ENCODE assay signal across 8 mouse cellular contexts in genomic region chr13:23369421-23369765, GRCm38 (mm10). TPM values are rescaled to one million over a fixed set of nuclear protein-coding genes. Genes with fewer than 3 reads are reported as not detected.
A peak's percentile ranks its signal among the peaks of the same experiment; 100 is the strongest.
DNase-seq lines count a peak whose midpoint lies in the region; ATAC-seq and TF ChIP-seq lines count a peak whose summit lies in the region.

No protein-coding gene starts in this region.

- H3K4me3 ChIP-seq in liver, adult 2 months (ENCODE audit: insufficient read depth, low read depth, low read length) = peak overlapping the region; percentile 84
- H3K4me3 ChIP-seq in embryonic facial prominence, embryonic 14.5 days (ENCODE audit: low read depth, low read length) = peak overlapping the region; percentile 86
- H3K4me3 ChIP-seq in intestine, embryonic 16.5 days (ENCODE audit: low read length) = peak overlapping the region; percentile 81
- H3K4me3 ChIP-seq in neural tube, embryonic 12.5 days = peak overlapping the region; percentile 58

- no peaks in the 10 kb centered on the region for H3K27me3 ChIP-seq in liver, adult 2 months (ENCODE audit: control insufficient read depth, insufficient read depth, low read length)
- no peaks in the 10 kb centered on the region for H3K27me3 ChIP-seq in embryonic facial prominence, embryonic 14.5 days (replicated peaks; ENCODE audit: control insufficient read depth, insufficient read depth, low read length)
- H3K27me3 ChIP-seq in intestine, embryonic 16.5 days (replicated peaks; ENCODE audit: control insufficient read depth, insufficient read depth, low read length) = no peaks in the 10 kb centered on the region
- no peaks in the 10 kb centered on the region for H3K27me3 ChIP-seq in neural tube, embryonic 12.5 days (replicated peaks)

- H3K9ac ChIP-seq in liver, adult 2 months (ENCODE audit: low read depth, low read length) = peak overlapping the region; percentile 55
- peak overlapping the region; percentile 87 for H3K9ac ChIP-seq in embryonic facial prominence, embryonic 14.5 days (ENCODE audit: low read depth, low read length)
- peak overlapping the region; percentile 92 for H3K9ac ChIP-seq in intestine, embryonic 16.5 days (ENCODE audit: low read depth, low read length)
- peak overlapping the region; percentile 60 for H3K9ac ChIP-seq in neural tube, embryonic 12.5 days

- TF ChIP-seq POLR2A in liver, adult 2 months (IDR thresholded peaks at IDR 0.05; ENCODE audit: extremely low read depth, insufficient read depth, low read length) = no peak

- no peaks in the 10 kb centered on the region; the same call in 1 of the 2 replicates for H3K79me2 ChIP-seq in liver, adult 2 months (ENCODE audit: control insufficient read depth, insufficient read depth, low read length)

- no peaks in the 10 kb centered on the region for H3K9me3 ChIP-seq in embryonic facial prominence, embryonic 14.5 days (ENCODE audit: control insufficient read depth, low read length)
- no peaks in the 10 kb centered on the region for H3K9me3 ChIP-seq in intestine, embryonic 16.5 days (ENCODE audit: control insufficient read depth, low read length)
- H3K9me3 ChIP-seq in neural tube, embryonic 12.5 days = no peaks in the 10 kb centered on the region

- peaks cover 8% of the 10 kb centered on the region for H3K36me3 ChIP-seq in liver, adult 2 months (ENCODE audit: control insufficient read depth, insufficient read depth, low read length)
- H3K36me3 ChIP-seq in embryonic facial prominence, embryonic 14.5 days (ENCODE audit: control insufficient read depth, insufficient read depth, low read length) = peaks cover 10% of the 10 kb centered on the region
- H3K36me3 ChIP-seq in intestine, embryonic 16.5 days (ENCODE audit: control insufficient read depth, insufficient read depth, low read length) = 0 out of 2 replicates have a peak, but pooled peaks cover 4% of the 10 kb centered on the region
- H3K36me3 ChIP-seq in neural tube, embryonic 12.5 days = no peaks in the 10 kb centered on the region; the same call in 1 of the 2 replicates

- TF ChIP-seq CTCF in liver, adult 2 months (IDR thresholded peaks at IDR 0.05; ENCODE audit: low read depth, low read length) = no peak

- ATAC-seq in embryonic facial prominence, embryonic 14.5 days (ENCODE audit: low read depth) = peak; percentile 5
- peak; percentile 43 for ATAC-seq in intestine, embryonic 16.5 days
- ATAC-seq in neural tube, embryonic 12.5 days (ENCODE audit: low FRiP score, low read depth) = no peak; the same call in 1 of the 2 replicates

- peak overlapping the region; percentile 36; the same call in 1 of the 2 replicates for H3K27ac ChIP-seq in liver, adult 2 months (replicated peaks; ENCODE audit: insufficient read depth, low read depth, low read length)
- H3K27ac ChIP-seq in embryonic facial prominence, embryonic 14.5 days (replicated peaks; ENCODE audit: low read depth, low read length) = peak overlapping the region; percentile 96
- H3K27ac ChIP-seq in intestine, embryonic 16.5 days (ENCODE audit: low read length) = peak overlapping the region; percentile 97
- no peak overlapping the region for H3K27ac ChIP-seq in neural tube, embryonic 12.5 days

- H3K4me1 ChIP-seq in liver, adult 2 months (ENCODE audit: control insufficient read depth, insufficient read depth, low read length) = no peaks in the 10 kb centered on the region
- H3K4me1 ChIP-seq in embryonic facial prominence, embryonic 14.5 days (ENCODE audit: control insufficient read depth, insufficient read depth, low read length) = peaks cover 18% of the 10 kb centered on the region
- H3K4me1 ChIP-seq in intestine, embryonic 16.5 days (ENCODE audit: control insufficient read depth, insufficient read depth, low read length) = peaks cover 9% of the 10 kb centered on the region; the same call in 1 of the 2 replicates
- peaks cover 18% of the 10 kb centered on the region for H3K4me1 ChIP-seq in neural tube, embryonic 12.5 days

- under 1% methylated on average over 10 of the region's 10 CpGs for WGBS in liver, adult 2 months
- WGBS in embryonic facial prominence, embryonic 14.5 days = under 1% methylated on average over 10 of the region's 10 CpGs
- WGBS in intestine, embryonic 16.5 days = 0% methylated on average over 10 of the region's 10 CpGs
- under 1% methylated on average over 10 of the region's 10 CpGs for WGBS in neural tube, embryonic 12.5 days

- no peak for DNase-seq in liver, adult 2 months (ENCODE audit: extremely low read depth, low read depth, low spot score)
- DNase-seq in liver = no peak
- DNase-seq in embryonic facial prominence, embryonic 14.5 days (ENCODE audit: low spot score) = no peak
- DNase-seq in thymus, postnatal 10 days (ENCODE audit: low spot score in 2 of 2) = no peak
- DNase-seq in thymus, postnatal 25 days = no peak
- no peak for DNase-seq in adrenal gland, postnatal 4 days (ENCODE audit: low spot score in 2 of 2)

- peak overlapping the region; percentile 68 for H3K4me2 ChIP-seq in embryonic facial prominence, embryonic 14.5 days (ENCODE audit: low read depth, low read length)
- peak overlapping the region; percentile 56 for H3K4me2 ChIP-seq in intestine, embryonic 16.5 days (ENCODE audit: low read depth, low read length)
- peak overlapping the region; percentile 75 for H3K4me2 ChIP-seq in neural tube, embryonic 12.5 days (replicated peaks)

RNA-seq across cellular contexts. Expression of gene Zfp322a, which starts 0.4 kb away (rescaled TPM):
- 8.1 and 9.7 TPM in 2 replicates for total RNA-seq in liver, adult 2 months (2014; rRNA removed)
- 0.60 and 1.3 TPM in 2 replicates for polyA plus RNA-seq in liver, adult 2 months (2012; rRNA removed)
- 40.2 and 44.9 TPM in 2 replicates for polyA plus RNA-seq in embryonic facial prominence, embryonic 14.5 days (2014; fragmentation: Nextera tagmentation; extraction: Ambion mirVana)
- 30.1 and 31.7 TPM in 2 replicates for polyA plus RNA-seq in intestine, embryonic 16.5 days (2015; fragmentation: Nextera tagmentation; extraction: Ambion mirVana)
- polyA plus RNA-seq in neural tube, embryonic 12.5 days (2016; fragmentation: Nextera tagmentation; extraction: Ambion mirVana) = 51.9 and 57.7 TPM in 2 replicates
- total RNA-seq in adrenal gland, postnatal 4 days (2021) = 10 to 100 TPM; 22.9 to 23.5 TPM

RNA-seq across cellular contexts. Expression of gene Abt1, which starts 54.3 kb away (rescaled TPM):
- total RNA-seq in liver, adult 2 months (2014; rRNA removed) = 3.5 and 3.7 TPM in 2 replicates
- polyA plus RNA-seq in liver, adult 2 months (2012; rRNA removed) = 2.1 TPM in 2 replicates
- 10.3 and 11.6 TPM in 2 replicates for polyA plus RNA-seq in embryonic facial prominence, embryonic 14.5 days (2014; fragmentation: Nextera tagmentation; extraction: Ambion mirVana)
- 10.2 and 11.2 TPM in 2 replicates for polyA plus RNA-seq in intestine, embryonic 16.5 days (2015; fragmentation: Nextera tagmentation; extraction: Ambion mirVana)
- 11.4 TPM in 2 replicates for polyA plus RNA-seq in neural tube, embryonic 12.5 days (2016; fragmentation: Nextera tagmentation; extraction: Ambion mirVana)
- total RNA-seq in adrenal gland, postnatal 4 days (2021) = 1 to 10 TPM; 7.9 to 8.9 TPM

Comparison
In these comparisons a context has a peak if more than half of its experiments do, and no peak if none do; other contexts are left out.
1. RNA of gene Zfp322a, which starts 0.4 kb away (polyA plus RNA-seq): 51.9 to 57.7 TPM in neural tube, embryonic 12.5 days, 40.2 to 44.9 TPM in embryonic facial prominence, embryonic 14.5 days and 30.1 to 31.7 TPM in intestine, embryonic 16.5 days; 0.60 to 1.3 TPM in liver, adult 2 months; every median in the first group is over 10 times any median in the second.
2. Peak in every context shown above with its lines, with median percentiles within 50 percentile points of each other: H3K4me3 ChIP-seq, H3K9ac ChIP-seq and H3K4me2 ChIP-seq.